Mouse (Mus musculus): ENCODE results near the gene Olfr733.

Gene Olfr733

DNA sequence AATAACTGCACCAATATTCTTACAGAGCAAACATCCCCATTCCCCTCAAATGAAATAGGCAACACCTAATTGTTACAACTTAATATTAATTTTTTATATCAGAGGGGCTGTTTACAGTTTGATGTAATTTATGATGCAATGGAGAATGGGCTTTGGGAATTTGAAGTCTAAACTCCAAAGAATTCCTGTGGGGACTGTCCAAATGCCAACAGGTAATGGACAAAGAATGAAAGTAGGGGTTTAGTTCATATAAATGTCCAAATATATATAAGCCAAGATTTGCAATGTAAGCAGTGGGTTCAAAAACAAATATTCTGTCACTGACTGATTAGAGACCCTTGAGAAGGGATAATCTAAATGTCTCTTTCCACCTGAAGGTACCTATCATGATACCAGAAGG lies at the start of gene Olfr733:
Gene Olfr733, minus strand, starts transcription at position 101 of the 400 bp plus-strand sequence.
- DNase-seq (ENCODE audit: low spot score in 2 of 2), result no peak

DNA sequence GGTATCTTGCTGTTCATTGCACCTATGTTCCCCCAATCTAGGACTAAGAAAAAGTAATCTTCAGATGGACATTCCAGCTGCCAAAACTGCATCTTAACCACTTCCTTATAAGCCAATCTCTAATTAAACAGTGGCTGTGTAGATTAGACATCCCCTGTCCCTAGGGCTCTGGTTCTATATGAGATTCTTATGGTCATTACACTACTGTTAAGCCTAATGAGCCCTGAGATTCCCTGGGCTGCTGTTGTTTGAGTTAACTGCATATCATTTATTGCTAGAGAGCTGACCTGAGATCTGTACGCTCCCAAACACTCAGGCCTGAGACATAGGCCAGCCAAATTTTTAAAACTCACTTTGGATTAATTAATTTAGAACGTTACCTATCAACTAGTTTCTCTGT lies 47.5 kb upstream of the Olfr733 start, which contains the start of gene Olfr735:
Gene Olfr735, minus strand, starts transcription at position 77 of the 400 bp plus-strand sequence.
- DNase-seq (ENCODE audit: low spot score in 2 of 2), result no peak

DNA sequence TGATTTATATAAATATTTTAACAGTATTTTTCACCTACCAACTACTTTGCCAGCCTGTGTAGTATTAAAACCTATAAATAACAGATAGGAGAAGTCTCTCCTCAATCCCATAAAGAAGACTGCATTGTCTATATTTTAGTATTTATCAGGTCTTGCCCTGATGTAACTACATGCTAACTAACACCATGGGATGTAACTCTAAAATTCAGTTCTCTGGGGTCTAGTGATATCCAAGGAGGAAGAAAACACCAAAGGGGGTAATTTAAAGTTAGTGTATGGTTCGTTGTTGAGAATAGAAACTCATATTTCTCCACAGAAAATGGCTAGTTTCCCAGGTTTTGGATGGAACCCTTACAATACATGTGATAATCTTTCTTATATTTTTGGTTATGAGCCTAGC lies 25.3 kb upstream of the Olfr733 start, which contains the start of gene Olfr734:
Gene Olfr734, minus strand, starts transcription at position 101 of the 400 bp plus-strand sequence.
- no peak for DNase-seq (ENCODE audit: low spot score in 2 of 2)

DNA sequence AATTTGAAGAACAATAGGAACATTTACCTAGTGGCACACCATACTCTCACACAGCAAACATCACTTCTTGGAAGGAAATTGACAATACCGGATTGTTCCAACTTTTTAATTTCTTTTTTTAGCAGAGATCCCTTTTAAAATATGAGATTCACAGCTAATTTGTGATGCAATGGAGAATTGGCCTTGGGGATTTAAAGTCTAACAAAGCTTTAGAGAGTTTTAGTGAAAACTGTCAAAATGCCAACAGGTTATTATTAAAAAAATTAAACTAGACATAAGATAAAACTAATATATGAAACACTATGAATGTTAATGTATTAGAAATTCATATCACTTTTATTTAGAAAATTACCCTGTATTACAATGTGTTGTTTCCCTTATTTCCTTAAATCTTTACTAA lies 17.2 kb downstream of the Olfr733 start, which contains the start of gene Olfr732:
Gene Olfr732, minus strand, starts transcription at position 101 of the 400 bp plus-strand sequence.
- no peak for DNase-seq (ENCODE audit: low spot score in 2 of 2)

All from cerebellum, postnatal 4 days (tissue).